Mouse (Mus musculus): ENCODE data around the gene Rgl2. TPM values are rescaled to one million over a fixed set of nuclear protein-coding genes. Genes with fewer than 3 reads are reported as not detected.

Rgl2 gene
- total and polyA plus RNA-seq, 3 experiments = 24.9 to 43.6 TPM; not detected in 1

GRCm38 (mm10) chr17:33932448-33932847 lies 3.1 kb downstream of the Rgl2 start:
- no peak for DNase-seq (ENCODE audit: low read depth, low spot score)
- Histone ChIP-seq H3K4me1 (ENCODE audit: control insufficient read depth in 1 of 2, insufficient read depth in 2 of 2, low read length in 2 of 2) (peaks cover 0 to 7% of the 10 kb centered on the region in 2 experiments; a peak in 2 of 4 replicates), H3K4me3 (ENCODE audit: control insufficient read depth in 1 of 2, insufficient read depth in 1 of 2, low read depth in 2 of 2, low read length in 2 of 2) (no peak overlapping the region), H3K79me2 (ENCODE audit: control insufficient read depth, insufficient read depth, low read length, poor library complexity) (peaks cover 24% of the 10 kb centered on the region), H3K9me3 (replicated peaks; ENCODE audit: insufficient read depth, low read length) (no peaks in the 10 kb centered on the region), H3K9ac (ENCODE audit: control insufficient read depth, low read depth, low read length, poor library complexity, severe bottlenecking) (no peak overlapping the region), H3K27ac (ENCODE audit: control insufficient read depth, low read depth, low read length) (no peak overlapping the region), H3K27me3 (ENCODE audit: control insufficient read depth in 1 of 2, insufficient read depth in 2 of 2, low read length in 2 of 2) (no peaks in the 10 kb centered on the region), H3K36me3 (ENCODE audit: control insufficient read depth in 1 of 2, insufficient read depth in 2 of 2, low read length in 2 of 2) (peaks cover 0 to 3% of the 10 kb centered on the region in 2 experiments; a peak in 2 of 4 replicates)
- no peak for TF ChIP-seq USF2 (IDR thresholded peaks at IDR 0.05; ENCODE audit: borderline replicate concordance in 1 of 2, insufficient read depth in 1 of 2, low read depth in 1 of 2, low read length in 2 of 2)
- no peak for TF ChIP-seq NRF1 (IDR thresholded peaks at IDR 0.05; ENCODE audit: insufficient read depth, low read depth, low read length, poor library complexity, severe bottlenecking)
- no peak for TF ChIP-seq MYB (IDR thresholded peaks at IDR 0.05; ENCODE audit: low read depth, low read length)
- no peak for TF ChIP-seq E2F4 (IDR thresholded peaks at IDR 0.05; ENCODE audit: borderline replicate concordance, low read depth, low read length)
- TF ChIP-seq SMC3 (IDR thresholded peaks at IDR 0.05; ENCODE audit: low read depth, low read length) = no peak
- TF ChIP-seq EP300 (IDR thresholded peaks at IDR 0.05; ENCODE audit: low read depth in 1 of 2, low read length in 2 of 2) = no peak
- no peak for TF ChIP-seq RAD21 (IDR thresholded peaks at IDR 0.05; ENCODE audit: low read depth, low read length)
- TF ChIP-seq MAZ (IDR thresholded peaks at IDR 0.05; ENCODE audit: low read depth, low read length) = no peak
- TF ChIP-seq ZC3H11A (IDR thresholded peaks at IDR 0.05; ENCODE audit: low read depth, low read length) = no peak
- no peak for TF ChIP-seq GATA1 (IDR thresholded peaks at IDR 0.05; ENCODE audit: low read depth, low read length)
- no peak for TF ChIP-seq MAX (IDR thresholded peaks at IDR 0.05; ENCODE audit: low read length)
- no peak for TF ChIP-seq MAFK (IDR thresholded peaks at IDR 0.05; ENCODE audit: borderline replicate concordance, low read depth, low read length)
- no peak for TF ChIP-seq SIN3A (IDR thresholded peaks at IDR 0.05; ENCODE audit: low read length)
- TF ChIP-seq TBP (IDR thresholded peaks at IDR 0.05; ENCODE audit: low read depth, low read length) = no peak
- TF ChIP-seq ELF1 (IDR thresholded peaks at IDR 0.05; ENCODE audit: low read depth, low read length) = no peak

- peaks cover 21% of the 10 kb centered on the region for H3K79me2 ChIP-seq (ENCODE audit: control insufficient read depth, insufficient read depth, low read length, poor library complexity)
- peaks cover 0 to 3% of the 10 kb centered on the region in 2 experiments; a peak in 2 of 4 replicates for H3K36me3 ChIP-seq (ENCODE audit: control insufficient read depth in 1 of 2, insufficient read depth in 2 of 2, low read length in 2 of 2)
- no peaks in the 10 kb centered on the region for H3K27me3 ChIP-seq (ENCODE audit: control insufficient read depth in 1 of 2, insufficient read depth in 2 of 2, low read length in 2 of 2)
- no peak overlapping the region for H3K9ac ChIP-seq (ENCODE audit: control insufficient read depth, low read depth, low read length, poor library complexity, severe bottlenecking)
- H3K27ac ChIP-seq (ENCODE audit: control insufficient read depth, low read depth, low read length) = no peak overlapping the region
- peaks cover 0 to 7% of the 10 kb centered on the region in 2 experiments; a peak in 2 of 4 replicates for H3K4me1 ChIP-seq (ENCODE audit: control insufficient read depth in 1 of 2, insufficient read depth in 2 of 2, low read length in 2 of 2)
- H3K9me3 ChIP-seq (replicated peaks; ENCODE audit: insufficient read depth, low read length) = no peaks in the 10 kb centered on the region
- H3K4me3 ChIP-seq (ENCODE audit: control insufficient read depth in 1 of 2, insufficient read depth in 1 of 2, low read depth in 2 of 2, low read length in 2 of 2) = no peak overlapping the region
- TF ChIP-seq SIN3A (IDR thresholded peaks at IDR 0.05; ENCODE audit: low read length) = no peak
- TF ChIP-seq MEF2A (IDR thresholded peaks at IDR 0.05; ENCODE audit: extremely low read depth, insufficient replicate concordance, low read depth, low read length, poor library complexity, severe bottlenecking) = no peak
- no peak for TF ChIP-seq BHLHE40 (IDR thresholded peaks at IDR 0.05; ENCODE audit: borderline replicate concordance, low read depth, low read length)
- no peak for DNase-seq (ENCODE audit: low read depth, low spot score)
These were observed 3.6 kb downstream of the Rgl2 start for GRCm38 (mm10) chr17:33932970-33933369.
